Mouse (Mus musculus): ENCODE measurements around the gene Igfbp6. TPM values are rescaled to one million over a fixed set of nuclear protein-coding genes. Genes with fewer than 3 reads are reported as not detected.

The Igfbp6 gene
- polyA plus RNA-seq, 1 experiment = not detected

GRCm38 (mm10) chr15:102192820-102193386, 48.7 kb downstream of the Igfbp6 start:
- H3K27ac ChIP-seq (ENCODE audit: insufficient read depth, low read depth, low read length) = no peak overlapping the region
- H3K4me3 ChIP-seq (ENCODE audit: insufficient read depth, low read depth, low read length) = no peak overlapping the region
- no peak for TF ChIP-seq POLR2A (IDR thresholded peaks at IDR 0.05; ENCODE audit: insufficient read depth, low read depth, low read length)
- H3K4me1 ChIP-seq (ENCODE audit: control insufficient read depth, insufficient read depth, low read length) = no peaks in the 10 kb centered on the region
- WGBS = 84% methylated on average over 5 of the region's 5 CpGs

GRCm38 (mm10) chr15:102193652-102194051, 49.5 kb downstream of the Igfbp6 start:
- WGBS = 86% methylated on average over 4 of the region's 4 CpGs
- Histone ChIP-seq H3K27ac (ENCODE audit: insufficient read depth, low read depth, low read length) (no peak overlapping the region), H3K4me3 (ENCODE audit: insufficient read depth, low read depth, low read length) (no peak overlapping the region), H3K4me1 (ENCODE audit: control insufficient read depth, insufficient read depth, low read length) (no peaks in the 10 kb centered on the region)
- TF ChIP-seq CTCF (IDR thresholded peaks at IDR 0.05; ENCODE audit: insufficient read depth, low read depth, low read length) = no peak
- TF ChIP-seq POLR2A (IDR thresholded peaks at IDR 0.05; ENCODE audit: insufficient read depth, low read depth, low read length) = no peak

GRCm38 (mm10) chr15:102194439-102194838, 50.3 kb downstream of the Igfbp6 start:
- TF ChIP-seq POLR2A (IDR thresholded peaks at IDR 0.05; ENCODE audit: insufficient read depth, low read depth, low read length) (no peak), CTCF (IDR thresholded peaks at IDR 0.05; ENCODE audit: insufficient read depth, low read depth, low read length) (no peak)
- Histone ChIP-seq H3K27ac (ENCODE audit: insufficient read depth, low read depth, low read length) (no peak overlapping the region), H3K4me1 (ENCODE audit: control insufficient read depth, insufficient read depth, low read length) (no peaks in the 10 kb centered on the region), H3K4me3 (ENCODE audit: insufficient read depth, low read depth, low read length) (no peak overlapping the region)
- WGBS = 73% methylated on average over 4 of the region's 4 CpGs

GRCm38 (mm10) chr15:102195373-102195772, 51.2 kb downstream of the Igfbp6 start:
- TF ChIP-seq CTCF (IDR thresholded peaks at IDR 0.05; ENCODE audit: insufficient read depth, low read depth, low read length) = no peak
- TF ChIP-seq POLR2A (IDR thresholded peaks at IDR 0.05; ENCODE audit: insufficient read depth, low read depth, low read length) = no peak
- Histone ChIP-seq H3K4me3 (ENCODE audit: insufficient read depth, low read depth, low read length) (no peak overlapping the region), H3K4me1 (ENCODE audit: control insufficient read depth, insufficient read depth, low read length) (no peaks in the 10 kb centered on the region), H3K27ac (ENCODE audit: insufficient read depth, low read depth, low read length) (no peak overlapping the region)
- 81% methylated on average over 4 of the region's 4 CpGs for WGBS

GRCm38 (mm10) chr15:102198841-102199240, 54.7 kb downstream of the Igfbp6 start:
- Histone ChIP-seq H3K4me3 (ENCODE audit: insufficient read depth, low read depth, low read length) (no peak overlapping the region), H3K4me1 (ENCODE audit: control insufficient read depth, insufficient read depth, low read length) (no peaks in the 10 kb centered on the region), H3K27ac (ENCODE audit: insufficient read depth, low read depth, low read length) (no peak overlapping the region)
- no peak for TF ChIP-seq POLR2A (IDR thresholded peaks at IDR 0.05; ENCODE audit: insufficient read depth, low read depth, low read length)
- TF ChIP-seq CTCF (IDR thresholded peaks at IDR 0.05; ENCODE audit: insufficient read depth, low read depth, low read length) = no peak
- WGBS = 73% methylated on average over 4 of the region's 4 CpGs

Other genes starting within 250 kb of the Igfbp6 start
- gene Krt4, start 219.6 kb upstream of the Igfbp6 start, polyA plus RNA-seq (2012; ENCODE audit: insufficient read depth, insufficient read length, low replicate concordance, missing spikeins) = not detected in 2 replicates
- not detected in 2 replicates for gene Krt79, start 204.0 kb upstream of the Igfbp6 start, polyA plus RNA-seq (2012; ENCODE audit: insufficient read depth, insufficient read length, low replicate concordance, missing spikeins)
- gene Krt78, start 190.1 kb upstream of the Igfbp6 start, polyA plus RNA-seq (2012; ENCODE audit: insufficient read depth, insufficient read length, low replicate concordance, missing spikeins) = not detected in 2 replicates
- gene Krt8, start 139.9 kb upstream of the Igfbp6 start, polyA plus RNA-seq (2012; ENCODE audit: insufficient read depth, insufficient read length, low replicate concordance, missing spikeins) = not detected in 2 replicates
- gene Krt18, start 116.2 kb upstream of the Igfbp6 start, polyA plus RNA-seq (2012; ENCODE audit: insufficient read depth, insufficient read length, low replicate concordance, missing spikeins) = not detected in 2 replicates
- gene Eif4b, start 70.6 kb upstream of the Igfbp6 start, polyA plus RNA-seq (2012; ENCODE audit: insufficient read depth, insufficient read length, low replicate concordance, missing spikeins) = 618 TPM in 1 of 2 replicates, not detected in the other
- gene Tns2, start 43.9 kb upstream of the Igfbp6 start, polyA plus RNA-seq (2012; ENCODE audit: insufficient read depth, insufficient read length, low replicate concordance, missing spikeins) = not detected in 2 replicates
- not detected in 2 replicates for gene Spryd3, start 8.1 kb upstream of the Igfbp6 start, polyA plus RNA-seq (2012; ENCODE audit: insufficient read depth, insufficient read length, low replicate concordance, missing spikeins)
- not detected in 2 replicates for gene Soat2, start 6.2 kb downstream of the Igfbp6 start, polyA plus RNA-seq (2012; ENCODE audit: insufficient read depth, insufficient read length, low replicate concordance, missing spikeins)
- 123 TPM in 1 of 2 replicates, not detected in the other for gene Zfp740, start 58.9 kb downstream of the Igfbp6 start, polyA plus RNA-seq (2012; ENCODE audit: insufficient read depth, insufficient read length, low replicate concordance, missing spikeins)
- gene Csad, start 60.4 kb downstream of the Igfbp6 start, polyA plus RNA-seq (2012; ENCODE audit: insufficient read depth, insufficient read length, low replicate concordance, missing spikeins) = not detected in 2 replicates
- gene Itgb7, start 87.6 kb downstream of the Igfbp6 start, polyA plus RNA-seq (2012; ENCODE audit: insufficient read depth, insufficient read length, low replicate concordance, missing spikeins) = not detected in 2 replicates
- gene Rarg, start 113.2 kb downstream of the Igfbp6 start, polyA plus RNA-seq (2012; ENCODE audit: insufficient read depth, insufficient read length, low replicate concordance, missing spikeins) = not detected in 2 replicates
- gene Gm9918, start 126.2 kb downstream of the Igfbp6 start, polyA plus RNA-seq (2012; ENCODE audit: insufficient read depth, insufficient read length, low replicate concordance, missing spikeins) = not detected in 2 replicates
- not detected in 2 replicates for gene Mfsd5, start 135.1 kb downstream of the Igfbp6 start, polyA plus RNA-seq (2012; ENCODE audit: insufficient read depth, insufficient read length, low replicate concordance, missing spikeins)
- not detected in 2 replicates for gene Espl1, start 151.9 kb downstream of the Igfbp6 start, polyA plus RNA-seq (2012; ENCODE audit: insufficient read depth, insufficient read length, low replicate concordance, missing spikeins)
- 1,008 TPM in 1 of 2 replicates, not detected in the other for gene Pfdn5, start 181.8 kb downstream of the Igfbp6 start, polyA plus RNA-seq (2012; ENCODE audit: insufficient read depth, insufficient read length, low replicate concordance, missing spikeins)
- gene Myg1, start 187.3 kb downstream of the Igfbp6 start, polyA plus RNA-seq (2012; ENCODE audit: insufficient read depth, insufficient read length, low replicate concordance, missing spikeins) = not detected in 2 replicates
- not detected in 2 replicates for gene Aaas, start 206.4 kb downstream of the Igfbp6 start, polyA plus RNA-seq (2012; ENCODE audit: insufficient read depth, insufficient read length, low replicate concordance, missing spikeins)
- gene Sp7, start 222.8 kb downstream of the Igfbp6 start, polyA plus RNA-seq (2012; ENCODE audit: insufficient read depth, insufficient read length, low replicate concordance, missing spikeins) = not detected in 2 replicates

Data from olfactory bulb, adult 2 months (tissue).